Mouse (Mus musculus): ENCODE measurements around the gene Arl3.

Arl3 gene

DNA sequence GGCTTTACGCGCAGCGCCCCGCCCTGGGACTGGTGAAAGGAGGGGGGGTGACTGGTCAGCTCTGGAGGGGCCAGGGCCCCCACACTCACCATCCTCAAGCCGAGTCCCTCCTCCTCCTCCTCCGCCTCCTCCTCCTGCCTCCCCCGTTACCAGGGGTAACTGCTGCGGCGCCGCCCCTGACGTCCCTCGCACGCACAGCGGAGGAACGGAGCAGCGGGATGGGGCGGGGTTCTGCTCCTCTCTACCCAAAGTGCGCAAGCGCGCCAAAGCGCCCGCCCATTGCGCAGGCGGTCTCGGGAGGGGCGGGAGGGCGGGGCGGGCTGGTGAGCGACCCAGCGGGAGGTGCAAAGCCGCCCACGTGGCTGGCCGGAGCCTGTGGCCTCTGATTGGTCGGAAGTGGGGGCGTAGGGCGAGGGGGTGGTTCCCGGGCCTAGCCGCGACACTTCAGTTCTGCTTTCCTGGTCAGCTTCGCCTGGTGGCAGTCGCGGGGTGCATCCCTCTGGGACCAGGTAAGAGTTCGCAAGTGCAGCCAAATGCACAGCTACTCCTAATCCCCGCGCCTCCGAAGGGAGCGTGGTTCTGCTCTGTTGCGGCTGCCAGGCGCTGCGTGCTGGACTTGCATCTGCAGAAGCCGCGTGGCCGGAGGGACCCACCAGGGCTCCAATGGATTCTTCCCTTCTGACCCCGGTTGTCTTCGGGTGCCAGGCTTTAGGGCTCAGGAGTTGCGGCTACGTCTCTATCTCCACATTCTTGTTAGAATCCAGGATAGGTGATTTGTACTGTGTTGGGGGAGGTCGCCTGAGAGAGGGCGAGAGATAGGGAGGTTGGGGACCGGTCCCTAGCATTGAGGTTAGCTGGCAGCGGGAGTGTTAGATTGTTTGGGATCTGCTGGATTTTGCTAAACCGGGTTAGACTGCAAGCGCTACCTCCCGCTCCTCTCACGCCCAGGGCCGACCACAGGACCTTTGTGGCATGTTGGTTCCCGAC, at the start of gene Arl3, which contains the start of gene Sfxn2:
Gene Arl3, minus strand, starts transcription at position 248 of the 987 bp plus-strand sequence.
Gene Sfxn2, plus strand, starts transcription at position 415 of the 987 bp plus-strand sequence.
- peak; percentile 80 to 93 for DNase-seq (ENCODE audit: low spot score in 2 of 2)

DNA sequence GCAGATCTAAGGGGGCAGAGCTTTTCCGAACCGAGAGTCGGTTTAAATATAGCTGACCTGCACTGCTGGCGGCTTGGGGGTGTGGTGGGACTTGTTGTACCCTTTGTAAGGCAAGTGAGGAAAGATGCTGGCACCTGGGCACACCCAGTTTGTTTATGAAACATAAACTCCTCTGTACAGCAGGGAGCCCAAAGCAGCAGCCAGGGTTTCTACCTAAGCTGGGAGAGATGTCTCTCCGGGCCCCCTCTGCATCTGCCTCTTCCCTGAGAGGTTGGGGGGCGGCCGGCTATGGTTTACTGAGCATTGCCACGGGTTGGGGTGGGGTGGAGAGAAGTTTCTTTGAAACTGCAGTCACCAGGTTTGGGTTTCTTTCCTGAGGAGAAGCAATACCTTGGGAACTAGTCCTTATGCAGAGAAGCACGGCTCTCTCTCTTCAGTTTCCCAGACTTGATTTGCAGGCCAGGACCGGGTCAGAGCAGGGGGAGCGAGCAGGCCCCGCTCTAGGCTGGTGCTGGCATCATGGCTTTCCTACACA, 49.7 kb upstream of the Arl3 start:
- DNase-seq (ENCODE audit: low spot score in 2 of 2) = no peak

DNA sequence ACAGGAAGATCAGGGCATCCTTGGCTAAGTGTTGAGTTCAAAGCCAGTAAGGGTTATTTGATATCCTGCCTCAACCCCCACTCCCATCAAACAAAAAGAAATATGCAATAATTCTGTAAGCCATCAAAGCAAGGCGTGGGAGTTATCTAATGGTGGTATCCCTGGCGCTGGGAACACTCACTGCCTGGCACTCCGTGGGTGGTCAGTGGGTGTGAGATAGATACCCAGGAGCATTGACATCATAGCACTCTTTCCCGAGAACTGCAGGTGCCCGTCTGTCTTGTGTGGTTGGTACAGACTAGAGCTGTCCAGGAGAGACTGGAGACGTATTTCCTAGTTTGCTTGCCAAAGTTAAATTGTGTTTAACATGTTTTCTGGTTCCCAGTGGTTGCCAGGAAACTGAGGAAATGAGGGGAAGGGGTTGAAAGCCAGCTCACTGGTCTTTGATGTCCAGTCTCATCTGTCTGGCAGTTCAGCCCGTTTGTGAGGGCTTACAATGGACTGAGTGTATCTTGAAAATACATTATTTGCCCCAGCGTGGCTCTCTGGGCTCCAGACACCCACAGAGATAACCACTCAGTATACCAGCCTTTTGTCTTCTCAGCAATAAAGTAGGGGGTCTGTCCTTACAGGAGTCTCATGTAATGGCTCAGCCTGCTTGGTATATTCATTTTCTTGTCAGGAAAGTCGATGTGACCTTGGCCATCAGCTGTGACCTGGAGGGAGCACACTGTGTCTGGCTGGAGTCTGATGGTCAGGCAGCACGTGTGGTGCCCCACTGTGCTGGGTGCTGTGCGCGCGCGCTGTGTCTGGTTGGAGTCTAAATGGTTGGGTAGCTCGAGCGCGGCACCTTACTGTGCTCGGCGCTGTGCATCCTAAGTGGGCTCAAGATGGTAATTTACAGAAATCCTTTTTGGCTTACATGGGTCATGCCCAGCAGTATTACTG, 48.5 kb upstream of the Arl3 start:
- no peak for DNase-seq (ENCODE audit: low spot score in 2 of 2)

DNA sequence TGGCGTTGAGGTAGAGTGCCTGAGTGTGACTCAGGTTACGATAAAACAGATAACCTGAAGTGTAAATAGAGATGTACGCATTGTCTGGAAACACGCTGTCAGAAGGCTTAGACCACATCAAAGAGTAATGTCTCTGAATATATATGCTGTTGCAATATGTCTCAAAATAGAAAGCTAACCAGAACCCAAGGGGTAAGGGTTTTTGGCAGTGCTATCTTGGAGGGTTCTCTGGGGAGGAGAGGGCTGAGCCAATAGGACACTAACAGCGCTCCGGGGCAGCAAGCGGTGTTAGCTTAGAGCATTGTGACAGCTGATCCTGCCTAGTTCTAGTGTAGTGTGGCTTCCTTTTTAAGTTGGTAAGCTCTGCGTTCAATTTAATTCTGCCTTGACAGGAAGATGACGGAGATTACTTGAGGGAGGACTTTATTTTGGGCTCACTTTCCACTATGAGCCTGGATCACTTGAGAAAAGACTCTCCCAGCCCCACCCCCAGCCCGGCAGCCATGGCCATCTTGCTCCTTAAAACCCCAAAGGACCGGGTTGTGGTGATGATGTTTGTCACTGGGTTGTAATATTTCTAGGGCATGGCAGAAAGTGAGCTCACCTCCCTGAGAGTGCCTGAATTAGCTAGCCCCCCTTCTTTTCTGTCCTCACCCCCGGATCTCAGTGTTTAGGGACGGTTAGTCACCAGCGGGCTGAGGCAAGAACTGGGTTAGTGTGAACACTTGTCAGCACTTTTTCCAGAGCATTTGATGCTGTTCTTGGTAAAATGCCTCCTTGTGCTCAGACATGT, 47.2 kb upstream of the Arl3 start:
- no peak for DNase-seq (ENCODE audit: low spot score in 2 of 2)

DNA sequence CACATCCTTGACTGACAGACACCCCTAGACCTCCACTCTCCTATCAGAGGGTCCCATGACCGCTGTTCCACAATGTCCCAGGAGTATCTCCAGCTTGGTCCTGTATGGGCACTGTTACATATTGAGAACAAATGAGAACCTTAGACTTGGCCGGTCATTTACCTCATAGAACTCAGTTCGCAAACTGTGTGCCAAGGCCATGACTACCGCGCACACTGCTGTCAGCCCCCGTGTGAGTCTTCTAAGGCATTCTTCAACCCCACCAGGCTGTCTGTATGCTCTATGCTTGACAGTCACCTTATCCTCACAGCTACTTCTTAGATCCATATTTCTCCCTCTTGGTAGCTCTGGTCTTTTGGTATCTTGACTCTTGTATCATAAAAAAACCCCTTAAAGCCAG, 46.5 kb upstream of the Arl3 start:
- no peak for DNase-seq (ENCODE audit: low spot score in 2 of 2)

DNA sequence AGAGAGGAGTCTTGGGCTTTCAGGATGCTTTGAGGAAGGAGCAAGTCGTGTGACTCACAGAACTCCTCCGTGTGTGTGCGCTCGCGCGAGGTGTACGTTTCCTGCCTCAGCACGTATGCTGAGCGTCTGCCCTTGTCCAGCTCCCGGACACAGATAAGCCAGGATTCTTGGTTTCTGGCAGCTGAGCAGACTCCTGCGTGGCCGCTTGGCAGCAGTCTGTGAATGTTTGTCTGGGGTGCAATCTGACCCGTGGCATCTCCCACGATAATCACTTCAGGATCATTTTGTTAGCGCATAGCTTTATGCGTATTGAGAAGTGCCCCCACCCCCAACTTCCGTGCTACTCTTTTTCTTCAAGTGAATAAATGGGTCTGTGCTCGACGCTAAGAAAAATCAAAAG, 46.0 kb upstream of the Arl3 start:
- DNase-seq (ENCODE audit: low spot score in 2 of 2) = peak in 1 of 2 experiments; percentile 53

DNA sequence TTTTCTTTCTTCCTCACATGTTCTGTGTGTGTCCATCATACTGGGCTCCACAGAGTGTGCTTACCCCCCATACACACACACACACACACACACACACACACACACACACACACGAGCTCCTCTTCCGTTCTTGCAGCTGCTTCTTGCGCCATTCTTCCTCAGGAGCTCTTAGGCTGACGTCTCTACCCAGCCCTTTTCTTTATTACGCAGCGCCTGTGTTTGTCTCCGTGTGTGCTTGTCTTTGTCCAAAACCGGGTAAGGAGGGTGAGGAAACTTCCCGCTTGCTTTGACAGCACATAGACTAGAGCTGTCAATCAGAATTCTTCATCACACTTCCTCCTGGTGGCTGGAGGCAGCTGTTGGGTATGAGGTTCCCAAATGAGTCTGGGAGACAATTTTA, 45.3 kb upstream of the Arl3 start:
- no peak for DNase-seq (ENCODE audit: low spot score in 2 of 2)

DNA sequence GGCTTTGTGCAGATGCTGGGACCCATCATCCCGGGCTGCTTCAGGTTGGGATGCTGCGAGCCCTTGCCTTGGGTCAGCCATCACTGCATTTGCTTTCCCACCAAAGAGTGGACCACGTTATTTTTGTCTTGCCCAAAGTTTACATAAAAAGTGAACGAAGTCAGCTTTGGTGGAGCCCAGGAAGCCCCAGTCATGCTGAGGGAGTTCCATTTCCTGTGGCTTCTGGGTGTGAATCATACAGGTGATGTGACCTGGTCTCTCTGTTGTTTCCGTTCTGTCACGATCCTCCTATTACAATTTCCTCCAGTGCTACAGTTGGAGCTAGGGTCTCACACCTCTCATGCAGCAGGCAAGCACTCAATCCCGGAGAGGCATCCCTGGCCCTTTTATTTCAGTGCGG, 44.4 kb upstream of the Arl3 start:
- DNase-seq (ENCODE audit: low spot score in 2 of 2) = no peak

DNA sequence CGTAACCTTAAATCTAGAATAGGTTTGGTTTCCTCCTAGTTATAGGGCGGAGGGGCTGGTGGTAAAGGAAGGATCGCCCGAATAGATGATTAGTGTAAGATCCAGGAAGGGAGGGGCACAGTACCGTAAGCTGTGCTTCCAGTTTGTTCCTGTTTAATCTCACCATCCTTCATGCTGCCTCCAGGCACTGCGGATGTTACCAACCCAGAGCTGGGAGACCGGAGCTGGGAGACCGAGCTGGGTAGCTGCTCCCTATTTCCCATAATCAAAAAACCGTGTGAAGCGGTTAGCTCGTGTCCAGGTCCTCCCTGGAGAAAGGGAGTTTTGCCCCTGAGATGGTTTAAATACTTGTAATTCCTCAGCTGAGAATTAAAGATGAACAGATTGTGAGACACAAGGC, 43.4 kb upstream of the Arl3 start:
- DNase-seq (ENCODE audit: low spot score in 2 of 2) = no peak

DNA sequence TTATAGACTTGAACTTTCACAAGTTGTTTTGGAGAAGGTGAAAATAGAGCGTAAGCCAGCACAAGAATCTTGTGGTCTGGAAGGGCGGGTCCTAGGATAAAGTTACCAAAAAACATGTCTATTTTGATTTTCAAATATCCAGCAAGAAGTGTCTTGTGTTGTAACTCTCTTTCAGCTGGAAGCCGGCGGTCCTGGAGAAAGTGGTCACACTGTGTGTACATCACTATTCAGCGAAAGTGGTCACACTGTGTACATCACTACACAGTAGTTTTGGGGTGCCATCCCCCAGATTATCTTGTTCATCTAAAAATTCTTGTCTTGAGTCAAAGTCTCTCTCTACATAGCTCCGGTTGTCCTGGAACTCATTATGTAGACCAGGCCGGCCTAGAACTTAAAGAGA, 35.2 kb upstream of the Arl3 start:
- no peak for DNase-seq (ENCODE audit: low spot score in 2 of 2)

DNA sequence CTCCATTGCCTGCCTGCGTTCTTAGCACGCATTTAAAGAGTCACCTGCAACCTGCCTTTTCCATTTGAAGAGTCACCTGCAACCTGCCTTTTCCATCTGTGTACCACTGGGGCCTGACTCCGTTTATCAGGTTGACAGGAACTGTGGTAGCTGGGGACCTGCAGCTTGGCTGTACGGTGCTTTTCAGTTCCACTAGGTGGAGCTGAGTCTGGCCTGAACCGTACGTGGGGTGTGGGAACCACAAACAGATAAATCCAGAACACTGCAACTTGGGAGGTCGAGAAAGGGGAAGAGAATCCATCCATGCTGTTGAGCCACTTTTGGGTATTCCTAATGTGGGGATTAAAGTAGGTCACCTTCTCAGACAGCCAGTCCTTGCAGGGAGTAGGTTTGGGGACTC, 34.4 kb upstream of the Arl3 start:
- no peak for DNase-seq (ENCODE audit: low spot score in 2 of 2)

DNA sequence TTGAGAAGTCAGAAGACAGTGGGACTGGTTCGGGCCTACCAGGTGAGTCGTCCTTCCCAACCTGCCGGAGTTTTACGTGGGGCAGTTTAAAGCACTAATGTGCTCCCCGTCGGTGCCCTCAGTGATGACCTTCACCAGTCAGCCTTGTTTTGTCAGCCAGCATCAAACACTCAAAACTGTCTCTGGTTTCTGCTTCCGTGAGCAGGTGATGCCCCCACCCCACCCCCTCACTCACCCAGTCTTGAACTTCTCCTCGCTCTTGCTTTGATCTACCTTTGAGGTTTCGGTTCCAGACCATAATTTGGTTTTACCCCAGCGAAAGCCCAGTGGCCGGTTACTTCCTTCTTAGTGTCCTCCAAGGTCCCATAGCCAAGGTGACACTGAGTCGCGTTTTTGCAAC, 33.7 kb upstream of the Arl3 start:
- no peak for DNase-seq (ENCODE audit: low spot score in 2 of 2)

DNA sequence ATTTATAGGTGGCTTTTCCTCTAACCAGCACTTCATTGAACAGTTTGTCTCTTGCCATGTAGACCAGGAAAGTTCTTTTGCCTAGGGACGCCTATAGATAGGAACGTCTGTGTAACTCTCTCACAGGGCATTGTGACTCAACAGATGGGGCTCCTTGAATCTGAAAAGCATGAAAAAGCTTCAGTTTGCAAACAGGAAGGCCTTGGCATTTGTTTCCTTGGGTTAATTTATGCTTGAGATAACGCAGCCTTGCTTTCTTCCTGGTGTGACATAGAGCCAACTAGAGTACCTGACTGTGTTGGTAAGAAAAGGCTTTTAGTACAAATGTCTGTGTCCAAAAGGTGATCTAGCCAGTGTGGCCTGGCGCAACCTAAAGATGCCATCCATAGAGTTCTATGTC, 29.4 kb upstream of the Arl3 start:
- DNase-seq (ENCODE audit: low spot score in 2 of 2) = no peak

DNA sequence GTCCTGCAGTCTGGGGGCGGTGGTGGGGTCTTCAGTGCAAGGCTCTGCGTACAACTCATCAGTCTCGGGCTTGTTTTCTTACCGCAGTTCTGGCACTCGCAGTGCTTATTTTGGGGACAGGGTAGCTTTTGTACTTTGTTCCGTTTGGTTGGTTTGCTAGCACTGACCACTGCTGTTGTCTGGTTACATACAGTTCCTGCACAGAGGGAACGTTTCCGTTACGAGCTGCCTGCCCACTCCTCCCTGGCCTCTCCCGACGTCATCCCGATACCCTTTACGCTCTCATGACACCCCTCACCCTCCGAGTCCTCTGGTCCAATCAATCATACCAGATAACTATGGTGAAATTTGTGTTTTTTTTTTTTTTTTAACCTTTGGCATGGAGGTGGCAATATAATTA, 28.5 kb upstream of the Arl3 start:
- DNase-seq (ENCODE audit: low spot score in 2 of 2) = no peak

DNA sequence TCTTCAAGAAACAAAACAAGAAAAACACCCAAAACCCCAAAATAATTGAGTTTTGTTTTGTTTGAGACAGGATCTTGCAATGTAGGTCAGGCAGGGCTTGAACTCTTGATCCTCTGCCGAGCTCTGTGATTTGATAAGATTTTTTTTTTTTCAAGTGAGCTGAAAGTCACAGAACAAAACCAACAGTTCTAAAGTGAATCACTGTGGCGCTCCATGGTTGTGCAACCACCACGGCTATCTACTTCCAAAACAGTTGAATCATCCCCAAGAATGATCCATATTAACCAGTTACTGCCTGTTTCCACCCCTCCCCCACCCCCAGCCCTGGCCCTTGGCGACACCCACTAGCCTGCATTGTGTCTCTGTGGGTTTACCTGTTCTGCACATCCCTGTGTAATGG, 27.4 kb upstream of the Arl3 start:
- DNase-seq (ENCODE audit: low spot score in 2 of 2) = peak in 1 of 2 experiments; percentile 46

DNA sequence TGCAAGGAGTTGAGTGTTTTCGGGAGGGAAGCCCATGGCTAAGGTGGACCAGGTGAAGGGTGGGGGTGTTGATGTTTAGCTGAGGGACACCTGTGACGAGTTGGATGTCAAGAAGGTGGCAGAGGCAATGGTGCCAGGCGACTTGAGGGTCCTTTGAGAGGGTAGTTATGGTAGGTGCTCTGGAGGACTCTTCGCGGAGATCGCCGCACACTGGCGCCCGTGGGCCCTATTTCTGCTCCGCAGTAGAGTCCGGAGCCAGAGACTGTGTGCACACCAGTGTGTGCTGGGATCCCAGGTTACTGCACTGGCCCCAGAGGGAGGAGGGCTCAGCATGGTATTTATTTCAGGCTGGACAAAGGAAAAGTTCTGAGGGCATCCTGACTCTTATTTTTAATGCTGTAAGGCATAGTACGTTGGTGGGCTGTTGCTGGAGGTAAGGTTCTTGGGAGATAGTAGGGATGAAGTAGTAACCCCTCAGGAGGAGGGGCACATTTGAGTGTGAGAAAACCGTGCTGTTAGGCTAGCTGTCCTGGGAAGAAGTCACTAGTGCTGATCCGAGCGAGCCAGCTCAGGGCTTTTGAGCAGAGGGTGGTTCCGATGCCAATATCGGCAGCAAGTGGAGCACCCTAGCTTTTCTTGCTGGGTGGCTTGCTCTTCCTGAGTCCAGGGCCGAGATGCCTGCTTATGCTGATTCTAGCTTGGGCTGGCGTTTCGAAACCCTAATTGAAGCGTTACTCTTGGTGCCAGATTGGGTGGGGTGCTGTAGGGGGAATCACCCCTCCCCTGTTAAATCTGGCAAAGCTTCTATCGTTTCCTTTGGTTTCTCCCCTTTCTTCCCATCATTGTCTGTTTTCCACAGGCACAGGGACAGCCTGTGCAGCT, 26.6 kb upstream of the Arl3 start:
- peak; percentile 33 to 43 for DNase-seq (ENCODE audit: low spot score in 2 of 2)

DNA sequence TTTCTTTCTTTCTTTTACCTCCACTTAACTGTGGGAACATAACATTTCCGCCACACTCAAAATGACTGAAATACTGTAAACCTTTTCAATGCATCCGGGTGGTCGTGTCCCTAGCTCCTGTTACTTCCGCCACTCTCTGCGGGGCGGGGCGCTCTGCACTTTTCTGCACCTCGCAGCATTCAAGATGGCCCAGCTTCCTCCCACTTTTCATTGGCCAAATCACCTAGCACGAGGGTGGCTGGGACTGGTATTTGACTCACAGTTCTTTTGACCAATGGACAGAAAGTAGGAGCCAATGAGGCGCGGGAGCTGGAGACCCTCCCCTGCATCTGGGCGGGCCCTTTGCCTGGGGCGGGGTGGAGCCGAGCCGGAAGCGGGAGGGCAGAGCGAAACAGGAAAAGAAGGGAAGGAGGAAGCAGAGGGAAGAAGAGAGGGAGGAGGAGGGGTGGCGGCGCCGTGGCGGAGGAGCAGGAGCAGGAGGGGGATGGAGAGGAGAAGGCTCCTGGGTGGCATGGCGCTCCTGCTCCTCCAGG, 25.8 kb upstream of the Arl3 start, which contains the start of gene Wbp1l:
Gene Wbp1l, plus strand, starts transcription at position 365 of the 533 bp plus-strand sequence.
- DNase-seq (ENCODE audit: low spot score in 2 of 2) = peak; percentile 91 to 99

DNA sequence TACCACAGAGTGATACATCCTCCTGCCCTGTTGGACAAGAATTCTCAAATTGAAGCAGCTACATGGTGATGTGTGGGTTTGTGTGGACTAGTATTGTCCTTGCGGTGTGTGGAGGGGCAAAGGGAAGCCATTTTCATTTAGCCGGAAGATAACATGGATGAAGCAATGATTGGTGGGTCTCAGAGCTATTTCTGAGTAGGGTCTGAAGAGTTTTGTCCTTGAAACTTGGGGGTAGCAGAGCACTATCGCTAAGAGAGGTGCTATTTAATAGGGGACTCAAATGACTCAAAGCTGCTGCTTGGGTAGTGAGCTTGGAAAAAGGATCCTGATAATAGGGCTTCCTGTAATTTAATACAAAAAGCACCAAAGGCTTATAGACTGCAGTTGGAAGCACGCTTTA, 25.2 kb upstream of the Arl3 start:
- no peak for DNase-seq (ENCODE audit: low spot score in 2 of 2)

DNA sequence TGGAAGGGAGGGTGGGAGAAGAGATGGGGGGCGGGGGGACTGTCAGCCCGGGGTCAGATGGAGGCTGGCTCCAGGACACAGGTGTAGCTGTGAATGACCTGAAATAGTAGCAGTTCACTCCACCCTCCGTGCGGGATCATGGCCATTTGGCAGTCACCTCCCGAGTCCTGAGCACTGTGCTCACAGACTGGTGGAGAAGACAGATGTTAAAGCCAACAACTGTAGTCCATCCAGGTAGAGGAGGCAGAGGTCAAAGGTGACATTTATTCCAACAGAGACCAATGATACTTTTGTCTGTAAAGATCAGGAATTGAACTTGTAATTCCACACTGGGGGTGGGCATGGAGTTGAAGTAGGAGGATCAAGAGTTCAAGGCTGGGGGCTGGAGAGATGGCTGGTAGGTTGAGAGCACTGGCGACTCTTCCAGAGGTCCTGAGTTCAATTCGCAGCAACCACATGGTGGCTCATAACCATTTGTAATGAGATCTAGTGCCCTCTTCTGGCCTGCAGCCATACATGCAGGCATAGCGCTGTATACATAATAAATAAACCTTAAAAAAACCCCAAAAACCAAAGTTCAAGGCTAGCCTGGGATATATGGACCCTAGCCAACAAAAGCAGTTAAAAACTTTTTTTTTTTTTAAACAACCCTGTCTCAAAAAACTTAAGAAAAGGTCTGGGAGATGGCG, 19.9 kb upstream of the Arl3 start:
- no peak for DNase-seq (ENCODE audit: low spot score in 2 of 2)
